Mouse (Mus musculus) forebrain, embryonic 10.5 days (tissue): ENCODE data around the gene Heatr5a. TPM values are rescaled to one million over a fixed set of nuclear protein-coding genes. Genes with fewer than 3 reads are reported as not detected.

ENCODE experiments used
- DNase-seq: peaks from one replicate; pipeline ENCODE4 v3.0.0-alpha.2; 2017; ENCODE audit warnings: low spot score; ENCODE audit errors: extremely low spot score
- H3K27ac ChIP-seq: fragments of 300-500 bp; sonication (generic); 2 replicates; pipeline ENCODE4 v1.5.1; 2016; ENCODE audit warnings: mild to moderate bottlenecking
- H3K27me3 ChIP-seq: fragments of 300-500 bp; sonication (generic); 2 replicates; pipeline ENCODE4 v1.6.1; 2016; ENCODE audit warnings: mild to moderate bottlenecking; ENCODE audit not compliant: poor library complexity, severe bottlenecking
- H3K36me3 ChIP-seq: fragments of 300-500 bp; sonication (generic); replicated peaks from 2 replicates; pipeline ENCODE4 v1.6.1; 2016; ENCODE audit warnings: mild to moderate bottlenecking, moderate library complexity
- H3K4me1 ChIP-seq: fragments of 300-500 bp; sonication (generic); 2 replicates; pipeline ENCODE4 v1.6.1; 2016
- H3K4me3 ChIP-seq: fragments of 300-500 bp; sonication (generic); 2 replicates; pipeline ENCODE4 v1.5.1; 2016; ENCODE audit warnings: mild to moderate bottlenecking, moderate library complexity
- H3K9me3 ChIP-seq: fragments of 300-500 bp; sonication (generic); 2 replicates; pipeline ENCODE4 v1.6.1; 2016; ENCODE audit warnings: mild to moderate bottlenecking, moderate library complexity
- WGBS: fragments of 180-500 bp; shearing (Covaris S2); methylation state at CpG from one replicate; pipeline ENCODE4 v1.1.7; 2016; 5-methylcytosine and 5-hydroxymethylcytosine counted together
- polyA plus RNA-seq: library from polyadenylated mRNA; unstranded; fragments of >200 nt; fragmentation: Nextera tagmentation; extraction: Ambion mirVana; gene quantifications from 2 replicates; pipeline ENCODE4 v1.2.1, GENCODE M21; 2016

The Heatr5a gene
- polyA plus RNA-seq, 1 experiment from 2014 or later, result 14.5 TPM

DNA sequence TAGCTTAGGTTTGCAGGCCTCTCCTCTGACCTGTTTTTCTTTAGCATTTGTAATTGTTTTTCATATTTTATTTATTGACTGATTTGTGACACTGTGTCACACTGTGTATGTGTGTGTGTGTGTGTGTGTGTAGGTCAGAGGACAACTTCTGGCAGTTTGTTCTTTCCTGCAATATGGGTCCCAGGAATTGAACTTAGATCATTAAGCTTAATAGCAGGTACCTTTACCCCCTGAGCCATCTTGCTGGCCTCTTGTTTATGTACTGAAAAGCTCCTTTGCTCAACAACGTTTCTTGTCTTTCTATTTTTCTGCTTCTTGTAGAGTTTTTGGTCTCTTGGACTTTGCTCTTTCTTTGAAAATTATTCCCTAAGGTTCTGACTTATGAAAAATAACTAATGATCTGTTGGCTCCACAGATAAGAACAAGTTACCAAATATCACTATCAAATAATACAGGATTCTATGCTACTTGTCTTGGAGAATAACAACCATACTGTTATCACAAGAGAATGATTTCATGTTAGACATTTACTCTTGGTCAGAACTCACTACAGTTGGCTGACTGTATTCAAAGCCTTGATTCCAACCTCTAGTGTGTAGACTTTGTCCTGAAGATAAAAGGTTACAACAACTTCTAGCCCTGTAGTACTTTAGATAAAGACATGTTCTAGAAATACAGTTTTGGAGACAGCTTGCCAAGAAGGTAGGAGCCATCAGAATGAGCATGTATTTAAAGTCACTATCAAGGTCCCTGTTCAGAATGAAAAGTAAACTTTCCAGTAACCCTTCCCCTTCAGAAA is 24.8 kb upstream of the Heatr5a start:
- no peak for DNase-seq
- H3K4me1 ChIP-seq, result no peaks in the 10 kb centered on the region
- H3K9me3 ChIP-seq, result no peaks in the 10 kb centered on the region; the same call in 1 of the 2 replicates
- 94% methylated on average over 1 of the region's 1 CpGs for WGBS
- peaks cover 74% of the 10 kb centered on the region for H3K36me3 ChIP-seq
- no peak overlapping the region for H3K4me3 ChIP-seq
- H3K27ac ChIP-seq, result no peak overlapping the region
- H3K27me3 ChIP-seq, result no peaks in the 10 kb centered on the region

DNA sequence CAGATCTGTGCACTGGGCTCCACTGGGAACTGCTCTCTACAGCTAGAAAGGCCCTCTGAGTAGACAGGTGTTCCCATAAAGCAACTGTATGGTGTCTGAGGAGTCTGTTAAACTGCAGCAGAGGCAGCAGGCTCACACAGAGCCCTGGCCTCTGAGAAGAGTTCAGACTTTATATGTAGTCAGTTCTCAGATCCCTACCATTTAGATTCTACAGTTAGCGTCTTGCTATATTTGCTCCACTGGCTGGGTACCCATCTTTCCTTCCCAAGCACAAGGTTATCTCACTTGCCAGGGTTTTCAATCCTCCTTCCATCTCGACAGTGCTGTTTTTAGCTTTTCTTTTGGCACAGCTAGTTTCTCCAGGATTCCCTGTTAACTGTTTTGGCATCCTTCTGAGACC is 19.5 kb upstream of the Heatr5a start:
- DNase-seq, result no peak
- WGBS, result 88% methylated on average over 2 of the region's 2 CpGs

DNA sequence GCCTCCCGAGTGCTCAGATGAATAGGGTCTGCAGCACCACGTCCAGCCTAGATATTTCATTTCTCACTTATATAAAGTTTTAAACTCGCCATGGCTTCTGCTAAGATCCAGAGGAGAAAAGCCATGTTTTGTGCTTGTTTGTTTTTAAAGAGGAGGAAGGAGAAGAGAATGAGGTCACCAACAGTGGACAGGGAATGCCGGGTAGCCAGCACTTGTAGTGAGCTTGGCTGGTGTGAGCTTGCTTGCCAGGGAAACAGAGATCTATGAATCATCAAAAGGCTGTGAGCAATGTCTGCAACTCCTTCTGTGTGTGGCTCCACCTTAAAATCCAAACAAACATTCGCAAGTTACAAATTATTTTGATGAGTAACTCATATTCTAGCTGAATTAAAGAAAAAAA is 17.4 kb upstream of the Heatr5a start:
- Histone ChIP-seq H3K4me1 (no peaks in the 10 kb centered on the region), H3K27me3 (no peaks in the 10 kb centered on the region), H3K9me3 (no peaks in the 10 kb centered on the region), H3K27ac (no peak overlapping the region), H3K4me3 (no peak overlapping the region), H3K36me3 (peaks cover 13% of the 10 kb centered on the region)
- DNase-seq, result no peak
- WGBS, result 89% methylated on average over 5 of the region's 5 CpGs

More for the DNA sequence above, 19.5 kb upstream of the Heatr5a start:
- H3K36me3 ChIP-seq, result peaks cover 34% of the 10 kb centered on the region
- no peaks in the 10 kb centered on the region for H3K4me1 ChIP-seq
- H3K4me3 ChIP-seq, result no peak overlapping the region
- no peaks in the 10 kb centered on the region for H3K27me3 ChIP-seq
- H3K27ac ChIP-seq, result no peak overlapping the region
- no peaks in the 10 kb centered on the region; the same call in 1 of the 2 replicates for H3K9me3 ChIP-seq

DNA sequence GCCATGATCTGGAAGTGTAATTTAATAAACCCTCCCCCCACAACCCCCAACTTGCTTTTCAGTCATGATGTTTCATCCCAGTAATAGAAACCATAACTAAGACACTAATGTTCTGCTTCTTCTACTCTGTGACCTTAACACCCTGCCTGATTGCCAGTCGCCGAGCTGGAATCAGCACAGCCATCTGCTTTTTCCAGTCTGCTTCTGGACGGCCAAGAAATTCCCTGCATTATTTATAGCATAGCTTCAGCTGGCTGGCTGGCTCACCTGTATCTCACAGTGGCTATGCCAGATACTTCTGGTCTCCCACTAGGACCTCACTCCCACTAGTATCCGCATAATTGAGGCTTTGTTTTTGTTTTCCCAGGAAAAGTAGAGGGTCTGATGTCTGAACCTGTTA is 14.7 kb upstream of the Heatr5a start:
- no peaks in the 10 kb centered on the region for H3K27me3 ChIP-seq
- no peak overlapping the region for H3K27ac ChIP-seq
- H3K4me3 ChIP-seq, result no peak overlapping the region
- WGBS, result 88% methylated on average over 4 of the region's 4 CpGs
- H3K36me3 ChIP-seq, result peaks cover 8% of the 10 kb centered on the region; the same call in 1 of the 2 replicates
- no peak for DNase-seq
- H3K4me1 ChIP-seq, result no peaks in the 10 kb centered on the region
- no peaks in the 10 kb centered on the region for H3K9me3 ChIP-seq

DNA sequence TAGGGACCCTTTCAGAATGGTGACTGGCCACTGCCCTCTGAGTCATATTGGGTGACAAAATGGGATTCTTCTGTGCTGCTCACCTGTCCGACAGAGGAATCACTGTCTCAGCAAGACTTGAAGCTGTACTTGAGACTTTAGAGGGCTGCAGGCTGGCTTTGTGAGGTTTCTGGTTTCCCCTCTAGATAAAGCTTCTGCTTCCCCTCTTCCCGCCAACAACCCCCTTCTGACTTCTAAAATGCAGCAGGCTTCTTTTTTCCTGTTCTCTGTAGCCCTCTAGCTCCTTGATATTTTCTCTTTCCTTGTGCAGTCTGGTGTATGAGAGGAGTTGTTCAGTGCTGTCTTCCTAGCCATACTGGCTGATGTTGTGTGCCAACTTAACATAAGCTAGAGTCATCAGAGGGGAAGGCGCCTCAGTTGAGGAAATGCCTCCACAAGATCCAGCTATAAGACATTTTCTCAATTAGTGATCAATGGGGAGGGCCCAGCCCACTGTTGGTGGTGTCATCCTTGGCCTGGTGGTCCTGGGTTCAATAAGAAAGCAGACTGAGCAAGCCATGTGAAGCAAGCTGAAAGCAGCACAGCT is 14.1 kb upstream of the Heatr5a start:
- peaks cover 8% of the 10 kb centered on the region; the same call in 1 of the 2 replicates for H3K36me3 ChIP-seq
- H3K9me3 ChIP-seq, result no peaks in the 10 kb centered on the region
- DNase-seq, result no peak
- H3K27ac ChIP-seq, result no peak overlapping the region
- WGBS, result 91% methylated on average over 3 of the region's 3 CpGs
- H3K4me1 ChIP-seq, result no peaks in the 10 kb centered on the region
- no peaks in the 10 kb centered on the region for H3K27me3 ChIP-seq
- H3K4me3 ChIP-seq, result no peak overlapping the region

DNA sequence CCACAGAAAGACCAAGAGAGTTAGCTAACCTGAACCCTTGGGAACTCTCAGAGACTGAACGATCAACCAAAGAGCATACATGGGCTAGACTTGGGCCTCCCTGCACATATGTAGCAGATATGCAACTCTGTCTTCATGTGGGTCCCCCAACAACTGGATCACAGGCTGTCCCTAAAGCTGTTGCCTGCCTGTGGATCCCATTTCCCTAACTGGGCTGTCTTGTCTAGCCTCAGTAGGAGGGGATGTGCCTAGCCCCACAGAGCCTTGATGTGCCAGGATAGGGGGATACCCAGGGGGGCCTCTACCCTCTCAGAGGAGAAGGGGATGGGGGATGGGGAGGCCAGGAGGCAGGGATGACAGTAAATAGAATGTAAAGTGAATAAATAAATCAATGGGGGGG is 12.5 kb upstream of the Heatr5a start:
- Histone ChIP-seq H3K4me3 (no peak overlapping the region), H3K36me3 (peaks cover 8% of the 10 kb centered on the region; the same call in 1 of the 2 replicates), H3K27ac (no peak overlapping the region), H3K4me1 (no peaks in the 10 kb centered on the region), H3K9me3 (no peaks in the 10 kb centered on the region), H3K27me3 (no peaks in the 10 kb centered on the region)
- WGBS, result 94% methylated on average over 1 of the region's 1 CpGs
- no peak for DNase-seq

DNA sequence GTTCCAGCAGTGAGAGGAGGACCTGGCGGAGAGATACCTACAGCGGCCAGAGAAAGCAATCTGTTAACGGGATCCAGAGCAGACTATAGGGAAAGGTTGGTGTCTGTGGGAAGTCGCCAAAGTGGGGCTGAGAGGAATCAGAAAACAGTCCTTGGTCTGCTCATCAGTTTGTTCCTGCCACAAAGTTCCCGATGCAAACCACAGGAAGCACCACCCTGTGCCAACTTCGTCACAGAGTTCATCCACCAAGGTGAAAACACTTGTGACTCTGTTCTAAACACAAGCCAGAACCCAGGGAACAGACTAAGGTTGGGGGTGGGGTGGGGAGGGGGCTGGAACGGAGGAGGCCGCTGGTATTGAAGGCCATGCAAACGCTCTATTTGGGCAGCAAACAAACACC is 5.4 kb upstream of the Heatr5a start:
- WGBS, result 81% methylated on average over 9 of the region's 9 CpGs
- Histone ChIP-seq H3K4me3 (no peak overlapping the region), H3K27me3 (no peaks in the 10 kb centered on the region), H3K36me3 (no peaks in the 10 kb centered on the region), H3K4me1 (peaks cover 3% of the 10 kb centered on the region; the same call in 1 of the 2 replicates), H3K27ac (no peak overlapping the region), H3K9me3 (peaks cover 3% of the 10 kb centered on the region; the same call in 1 of the 2 replicates)
- DNase-seq, result no peak

DNA sequence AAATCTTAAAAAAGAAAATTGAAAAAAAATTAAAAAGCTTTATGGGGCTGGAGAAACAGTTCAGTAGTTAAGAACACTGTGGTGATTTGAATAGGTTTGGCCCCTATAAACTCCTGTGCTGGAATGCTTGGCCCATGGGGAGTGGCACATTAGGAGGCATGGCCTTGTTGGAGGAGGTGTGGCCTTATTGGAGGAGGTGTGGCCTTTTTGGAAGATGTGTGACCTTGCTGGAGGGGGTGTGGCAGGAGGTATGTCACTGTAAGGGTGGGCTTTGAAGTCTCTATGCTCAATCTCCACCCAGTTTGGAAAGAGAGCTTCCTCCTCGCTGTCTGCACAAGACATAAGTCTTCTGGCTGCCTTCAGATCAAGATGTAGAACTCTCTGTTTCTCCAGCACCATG is 3.3 kb upstream of the Heatr5a start:
- H3K27me3 ChIP-seq, result no peaks in the 10 kb centered on the region

DNA sequence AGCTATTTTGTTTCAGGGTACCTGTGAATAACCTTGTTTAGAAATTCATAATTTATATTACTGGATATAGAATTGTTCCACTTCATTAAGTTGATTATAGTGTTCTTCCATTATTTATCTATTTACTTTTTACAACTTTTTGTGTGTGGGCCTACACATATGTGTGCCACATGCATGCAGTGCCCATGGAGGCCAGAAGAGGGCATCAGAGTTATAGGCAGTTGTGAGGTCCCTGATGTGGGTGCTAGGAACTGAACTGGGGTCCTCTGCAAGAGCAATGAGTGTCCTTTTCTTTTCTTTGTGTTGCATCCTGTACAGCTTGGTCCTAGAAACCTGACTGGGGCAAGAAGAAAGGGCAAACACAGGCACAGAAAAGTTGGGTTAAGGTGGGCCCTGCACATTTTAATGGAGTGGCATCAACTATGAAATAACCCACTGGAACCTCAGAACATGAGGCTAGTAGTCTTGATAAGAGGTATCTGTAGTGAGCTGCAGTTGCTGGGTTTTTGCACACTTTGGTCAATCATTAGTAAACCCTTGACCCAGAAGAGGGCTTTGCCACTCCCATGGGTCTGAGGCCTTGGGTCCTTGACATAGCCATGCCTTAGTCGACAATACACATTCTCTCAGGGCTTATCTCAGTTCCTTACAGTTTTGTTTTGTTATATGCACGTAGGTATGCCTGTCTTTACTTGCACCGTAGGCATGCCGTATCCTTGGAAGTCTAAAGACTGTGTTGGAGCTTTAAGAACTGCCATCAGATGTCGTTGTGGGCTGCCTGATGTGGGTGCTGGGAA is 1.3 kb upstream of the Heatr5a start:
- DNase-seq, result no peak
- no peaks in the 10 kb centered on the region for H3K36me3 ChIP-seq
- H3K27ac ChIP-seq, result no peak overlapping the region
- H3K27me3 ChIP-seq, result no peaks in the 10 kb centered on the region
- WGBS, result 92% methylated on average over 5 of the region's 5 CpGs
- peaks cover 3% of the 10 kb centered on the region; the same call in 1 of the 2 replicates for H3K9me3 ChIP-seq
- H3K4me1 ChIP-seq, result peaks cover 18% of the 10 kb centered on the region
- no peak overlapping the region for H3K4me3 ChIP-seq

More for the DNA sequence above, 3.3 kb upstream of the Heatr5a start:
- Histone ChIP-seq H3K27ac (no peak overlapping the region), H3K36me3 (no peaks in the 10 kb centered on the region), H3K9me3 (peaks cover 3% of the 10 kb centered on the region; the same call in 1 of the 2 replicates), H3K4me1 (peaks cover 16% of the 10 kb centered on the region), H3K4me3 (no peak overlapping the region)
- no peak for DNase-seq
- WGBS, result 93% methylated on average over 1 of the region's 1 CpGs

DNA sequence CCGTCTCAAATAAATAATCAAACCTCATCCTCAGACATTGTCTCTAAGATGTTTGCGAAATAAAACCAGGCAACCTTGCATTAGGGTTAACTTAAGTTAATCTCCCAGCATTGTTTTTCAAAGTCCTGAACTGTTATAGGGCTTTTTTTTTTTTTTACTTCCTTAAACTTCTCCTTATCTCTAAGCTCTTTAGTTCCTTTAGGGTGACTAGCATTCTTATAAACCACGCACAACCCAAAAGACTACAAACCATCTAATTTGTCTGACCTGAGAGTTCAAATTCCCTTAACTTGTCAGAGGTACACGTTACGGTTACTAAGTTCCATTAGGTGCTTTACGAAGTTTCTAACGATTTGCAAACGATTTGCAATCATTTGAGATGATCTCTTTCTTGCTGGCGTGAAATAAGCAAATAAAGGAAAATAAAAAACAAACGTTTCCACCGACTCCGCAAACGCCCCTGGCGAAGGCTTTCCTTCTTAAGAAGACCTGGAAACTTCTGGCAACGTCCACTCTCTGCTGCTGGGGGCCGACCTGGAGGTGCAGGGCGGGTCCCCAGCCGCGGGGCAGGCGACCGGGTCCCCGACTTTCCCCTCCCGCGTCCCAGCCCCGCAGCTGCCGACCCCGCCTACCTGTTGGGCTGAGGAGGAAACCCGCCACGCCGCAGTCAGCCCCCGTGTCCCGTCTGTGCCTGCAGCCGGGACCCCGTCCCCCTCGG is 610 bp downstream of the Heatr5a start:
- DNase-seq, result no peak
- H3K36me3 ChIP-seq, result no peaks in the 10 kb centered on the region

DNA sequence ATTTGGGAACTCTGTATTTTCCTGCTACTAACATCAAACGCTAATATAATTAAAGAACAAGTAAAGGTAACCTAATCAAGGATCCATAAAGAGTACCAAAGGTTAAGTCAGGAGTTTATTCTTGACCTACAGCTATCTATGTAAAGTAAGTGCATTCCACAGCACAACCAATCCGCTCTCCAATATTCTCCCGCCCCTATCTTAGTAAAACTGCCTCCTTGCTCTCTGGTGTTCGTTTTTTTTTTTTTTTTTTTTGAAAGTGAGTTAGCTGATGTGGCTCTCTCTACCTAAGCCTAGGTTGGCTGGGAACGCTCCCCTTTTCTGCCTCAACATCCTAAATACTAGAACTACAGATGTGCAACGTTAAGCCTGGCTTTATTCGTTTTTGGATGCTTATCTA is 1.2 kb downstream of the Heatr5a start:
- DNase-seq, result no peak

More for the DNA sequence above, 610 bp downstream of the Heatr5a start:
- peak overlapping the region; percentile 95 for H3K4me3 ChIP-seq
- 2% methylated on average over 35 of the region's 35 CpGs for WGBS
- H3K27me3 ChIP-seq, result no peaks in the 10 kb centered on the region
- H3K9me3 ChIP-seq, result peaks cover 3% of the 10 kb centered on the region; the same call in 1 of the 2 replicates
- peak overlapping the region; percentile 94 for H3K27ac ChIP-seq
- peaks cover 18% of the 10 kb centered on the region for H3K4me1 ChIP-seq

DNA sequence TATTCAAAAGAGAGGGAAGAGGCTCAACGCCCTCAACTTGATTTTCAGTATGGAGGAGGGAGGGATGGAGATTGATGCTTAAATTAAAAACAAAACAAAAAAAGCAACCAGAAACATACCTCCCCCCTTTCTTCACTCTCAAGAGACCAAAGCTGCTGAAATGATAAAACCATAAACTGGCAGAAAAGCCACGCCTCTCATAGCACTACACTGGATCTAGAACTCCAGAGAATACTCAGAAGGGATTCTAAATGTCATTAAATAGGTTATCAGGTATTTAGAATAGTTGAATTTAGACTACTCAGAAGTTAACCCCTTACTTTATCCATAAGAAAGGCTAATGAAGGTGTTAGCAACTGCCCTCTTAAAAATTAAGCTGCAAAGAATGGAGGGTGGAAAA is 2.0 kb downstream of the Heatr5a start:
- 90% methylated on average over 2 of the region's 2 CpGs for WGBS
- H3K9me3 ChIP-seq, result peaks cover 3% of the 10 kb centered on the region; the same call in 1 of the 2 replicates
- H3K4me3 ChIP-seq, result no peak overlapping the region
- H3K4me1 ChIP-seq, result peaks cover 18% of the 10 kb centered on the region
- DNase-seq, result no peak
- no peaks in the 10 kb centered on the region for H3K36me3 ChIP-seq
- no peaks in the 10 kb centered on the region for H3K27me3 ChIP-seq
- H3K27ac ChIP-seq, result no peak overlapping the region

More for the DNA sequence above, 1.2 kb downstream of the Heatr5a start:
- peak overlapping the region; percentile 95; the same call in 1 of the 2 replicates for H3K4me3 ChIP-seq
- H3K36me3 ChIP-seq, result no peaks in the 10 kb centered on the region
- no peaks in the 10 kb centered on the region for H3K27me3 ChIP-seq
- H3K27ac ChIP-seq, result no peak overlapping the region
- 28% methylated on average over 7 of the region's 7 CpGs for WGBS
- peaks cover 18% of the 10 kb centered on the region for H3K4me1 ChIP-seq
- H3K9me3 ChIP-seq, result peaks cover 3% of the 10 kb centered on the region; the same call in 1 of the 2 replicates
